Mouse (Mus musculus): ENCODE results near the gene Olfr1197.

Olfr1197 gene

GRCm38 (mm10) chr2:88732266-88732665, at the start of gene Olfr1197:
Gene Olfr1197, minus strand, starts transcription at chr2:88732366.
- no peak for DNase-seq (ENCODE audit: low spot score in 2 of 2)

- no peak for DNase-seq (ENCODE audit: low spot score in 2 of 2)
Measured at GRCm38 (mm10) chr2:88770388-88770787, 38.2 kb upstream of the Olfr1197 start, which contains the start of gene Olfr1200. Gene Olfr1200, minus strand, starts transcription at chr2:88770488.

- no peak for DNase-seq (ENCODE audit: low spot score in 2 of 2)
Measured at GRCm38 (mm10) chr2:88760369-88760768, 28.2 kb upstream of the Olfr1197 start, which contains the start of gene Olfr1199. Gene Olfr1199, minus strand, starts transcription at chr2:88760469.

GRCm38 (mm10) chr2:88751270-88751669, 19.1 kb upstream of the Olfr1197 start, which contains the start of gene Olfr1198:
Gene Olfr1198, minus strand, starts transcription at chr2:88751370.
- DNase-seq (ENCODE audit: low spot score in 2 of 2) = no peak

- no peak for DNase-seq (ENCODE audit: low spot score in 2 of 2)
Measured at GRCm38 (mm10) chr2:88743379-88743778, 11.2 kb upstream of the Olfr1197 start.

GRCm38 (mm10) chr2:88704497-88704896, 27.7 kb downstream of the Olfr1197 start, which contains the start of gene Olfr1196:
Gene Olfr1196, minus strand, starts transcription at chr2:88704597.
- no peak for DNase-seq (ENCODE audit: low spot score in 2 of 2)

- no peak for DNase-seq (ENCODE audit: low spot score in 2 of 2)
Measured at GRCm38 (mm10) chr2:88689087-88689486, 43.1 kb downstream of the Olfr1197 start, which contains the start of gene Olfr1195. Gene Olfr1195, minus strand, starts transcription at chr2:88689187.
